Mouse (Mus musculus) ES-Bruce4 (cell line): Measurements from ENCODE around the gene Tcf19. TPM values are rescaled to one million over a fixed set of nuclear protein-coding genes. Genes with fewer than 3 reads are reported as not detected.
"Not testable (repeated sequence)": the region's sequence is repeated elsewhere in the genome, so short reads cannot be mapped to it uniquely, and the experiment has no call there.

Experiments used
- H3K27ac ChIP-seq: 2 replicates; pipeline ENCODE4 v1.5.1; 2012; ENCODE audit warnings: low read length, inconsistent platforms; ENCODE audit not compliant: insufficient read depth
- H3K27me3 ChIP-seq: 2 replicates; pipeline ENCODE4 v1.6.1; 2012; ENCODE audit warnings: mild to moderate bottlenecking, low read length, inconsistent platforms; ENCODE audit not compliant: control insufficient read depth, poor library complexity, insufficient read depth, severe bottlenecking
- H3K36me3 ChIP-seq: 2 replicates; pipeline ENCODE4 v1.6.1; 2012; ENCODE audit warnings: inconsistent platforms, mild to moderate bottlenecking, low read length, moderate library complexity; ENCODE audit not compliant: control insufficient read depth, poor library complexity, insufficient read depth, severe bottlenecking
- H3K4me1 ChIP-seq: one replicate; pipeline ENCODE4 v1.8.1; 2011; ENCODE audit warnings: low read length; ENCODE audit not compliant: control insufficient read depth, insufficient read depth
- H3K4me3 ChIP-seq: 2 replicates; pipeline ENCODE4 v1.5.1; 2011; ENCODE audit warnings: low read depth, mild to moderate bottlenecking, low read length
- H3K9ac ChIP-seq: 2 replicates; pipeline ENCODE4 v1.6.1; 2012; ENCODE audit warnings: low read depth, mild to moderate bottlenecking, inconsistent platforms; ENCODE audit not compliant: poor library complexity, severe bottlenecking
- H3K9me3 ChIP-seq: replicated peaks from 2 replicates; pipeline ENCODE4 v1.6.1; 2012; ENCODE audit warnings: mild to moderate bottlenecking, low read length, inconsistent platforms; ENCODE audit not compliant: control insufficient read depth, poor library complexity, insufficient read depth, severe bottlenecking
- CTCF ChIP-seq: IDR thresholded peaks from one replicate; pipeline ENCODE4 v1.8.1; 2011; ENCODE audit warnings: low read depth, low read length
- EP300 ChIP-seq: IDR thresholded peaks from 2 replicates; pipeline ENCODE4 v1.6.1; 2011; ENCODE audit warnings: low read depth, low read length; ENCODE audit not compliant: insufficient read depth
- POLR2A ChIP-seq: IDR thresholded peaks from one replicate; pipeline ENCODE4 v1.8.1; 2011; ENCODE audit warnings: low read length; ENCODE audit not compliant: insufficient read depth
- polyA plus RNA-seq: library from polyadenylated mRNA; stranded (reverse); fragments of >200 nt; gene quantifications from 2 replicates; pipeline ENCODE4 v1.2.4, GENCODE M21; 2011; ENCODE audit warnings: low read depth; ENCODE audit not compliant: missing spikeins, insufficient read depth, insufficient read length

The Tcf19 gene
- polyA plus RNA-seq, 1 experiment, result 5.2 TPM

GRCm38 (mm10) chr17:35512916-35513626 is 3.6 kb downstream of the Tcf19 start:
- Histone ChIP-seq H3K4me1 (no peaks in the 10 kb centered on the region), H3K9me3 (no peaks in the 10 kb centered on the region), H3K27ac (peak overlapping the region; percentile 47), H3K4me3 (no peak overlapping the region), H3K36me3 (peaks cover 31% of the 10 kb centered on the region), H3K27me3 (no peaks in the 10 kb centered on the region), H3K9ac (no peak overlapping the region)
- TF ChIP-seq CTCF (peak; percentile 24), POLR2A (no peak)

GRCm38 (mm10) chr17:35509284-35509683 is 7.3 kb downstream of the Tcf19 start:
- peak overlapping the region; percentile 53 for H3K4me3 ChIP-seq
- peaks cover 31% of the 10 kb centered on the region for H3K36me3 ChIP-seq
- H3K9ac ChIP-seq, result peak overlapping the region; percentile 46

GRCm38 (mm10) chr17:35508279-35508678 is 8.3 kb downstream of the Tcf19 start:
- peak overlapping the region; percentile 88 for H3K27ac ChIP-seq
- peak overlapping the region; percentile 75 for H3K9ac ChIP-seq
- not testable (repeated sequence) for H3K4me1 ChIP-seq, H3K27me3 ChIP-seq, H3K9me3 ChIP-seq
- TF ChIP-seq CTCF, result peak; percentile 12
- H3K36me3 ChIP-seq, result peaks cover 28% of the 10 kb centered on the region
- peak overlapping the region; percentile 97 for H3K4me3 ChIP-seq

More at GRCm38 (mm10) chr17:35509284-35509683, 7.3 kb downstream of the Tcf19 start:
- no peaks in the 10 kb centered on the region for H3K9me3 ChIP-seq
- TF ChIP-seq EP300 (peak; percentile 93), CTCF (peak; percentile 67), POLR2A (no peak)
- H3K27me3 ChIP-seq, result no peaks in the 10 kb centered on the region
- H3K4me1 ChIP-seq, result no peaks in the 10 kb centered on the region
- peak overlapping the region; percentile 88 for H3K27ac ChIP-seq

- Histone ChIP-seq H3K4me3 (peak overlapping the region; percentile 97), H3K36me3 (peaks cover 23% of the 10 kb centered on the region), H3K9ac (peak overlapping the region; percentile 75), H3K9me3 (no peaks in the 10 kb centered on the region), H3K4me1 (peaks cover 3% of the 10 kb centered on the region), H3K27me3 (no peaks in the 10 kb centered on the region), H3K27ac (peak overlapping the region; percentile 74)
- TF ChIP-seq CTCF, result no peak
- TF ChIP-seq EP300, result no peak
- no peak for TF ChIP-seq POLR2A
Measured at GRCm38 (mm10) chr17:35507556-35508260, 8.9 kb downstream of the Tcf19 start.

GRCm38 (mm10) chr17:35506881-35507280 is 9.7 kb downstream of the Tcf19 start:
- Histone ChIP-seq H3K27me3 (no peaks in the 10 kb centered on the region), H3K4me3 (peak overlapping the region; percentile 97), H3K4me1 (peaks cover 3% of the 10 kb centered on the region), H3K9ac (peak overlapping the region; percentile 75), H3K27ac (peak overlapping the region; percentile 74), H3K36me3 (peaks cover 17% of the 10 kb centered on the region), H3K9me3 (no peaks in the 10 kb centered on the region)
- TF ChIP-seq POLR2A, result no peak
- TF ChIP-seq EP300, result no peak
- no peak for TF ChIP-seq CTCF

GRCm38 (mm10) chr17:35505776-35506175 is 10.8 kb downstream of the Tcf19 start, which contains the start of gene Pou5f1:
TSS of gene Pou5f1 (plus strand) at chr17:35506018.
- TF ChIP-seq POLR2A, result peak; percentile 48
- TF ChIP-seq EP300, result peak; percentile 86; the same call in 1 of the 2 replicates
- TF ChIP-seq CTCF, result no peak
- peak within 1 kb of the TSS; percentile 97 for H3K4me3 ChIP-seq
- peak within 1 kb of the TSS; percentile 75 for H3K9ac ChIP-seq
- peak within 1 kb of the TSS; percentile 99 for H3K27ac ChIP-seq
- H3K36me3 ChIP-seq, result peaks cover 7% of the 10 kb centered on the region
- no peaks in the 10 kb centered on the region for H3K9me3 ChIP-seq
- no peaks in the 10 kb centered on the region for H3K27me3 ChIP-seq
- H3K4me1 ChIP-seq, result peaks cover 4% of the 10 kb centered on the region
